Mouse (Mus musculus): ENCODE results near the gene E330017A01Rik. TPM values are rescaled to one million over a fixed set of nuclear protein-coding genes. Genes with fewer than 3 reads are reported as not detected.

Gene E330017A01Rik
- polyA plus RNA-seq, 1 experiment from 2014 or later = not detected

DNA sequence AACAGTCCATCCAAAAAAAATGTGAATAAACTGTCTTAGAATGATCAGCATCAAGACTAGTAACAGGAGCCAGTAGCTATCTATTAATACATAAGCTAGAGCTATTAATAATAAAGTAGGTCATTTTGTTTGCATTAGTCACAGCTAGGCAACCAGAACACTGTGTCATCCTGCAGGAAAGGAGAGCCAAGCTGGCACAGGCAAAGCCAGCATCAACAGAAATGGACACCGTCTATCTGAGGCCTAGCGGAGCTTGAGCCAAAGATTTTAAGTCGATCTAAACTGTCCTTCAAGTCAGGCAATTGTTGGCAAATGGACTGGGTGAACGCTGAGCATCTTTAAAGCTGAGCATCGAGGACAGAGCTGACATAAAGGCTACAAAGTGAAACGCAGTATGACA, 37.7 kb downstream of the E330017A01Rik start:
- WGBS = 92% methylated on average over 6 of the region's 6 CpGs
- no peak overlapping the region for H3K9ac ChIP-seq (ENCODE audit: low read length)
- H3K27ac ChIP-seq (ENCODE audit: low read depth, low read length) = no peak overlapping the region
- no peak overlapping the region for H3K4me3 ChIP-seq (ENCODE audit: low read depth, low read length)
- H3K9me3 ChIP-seq (ENCODE audit: control insufficient read depth, low read length) = no peaks in the 10 kb centered on the region
- no peaks in the 10 kb centered on the region for H3K27me3 ChIP-seq (ENCODE audit: control insufficient read depth, insufficient read depth, low read length)
- H3K4me1 ChIP-seq (ENCODE audit: control insufficient read depth, insufficient read depth, low read length) = no peaks in the 10 kb centered on the region
- ATAC-seq (ENCODE audit: insufficient read depth, low FRiP score, low TSS enrichment) (no peak), DNase-seq (ENCODE audit: low spot score) (no peak)
- H3K4me2 ChIP-seq (ENCODE audit: low read depth) = no peak overlapping the region
- no peaks in the 10 kb centered on the region for H3K36me3 ChIP-seq (ENCODE audit: control insufficient read depth, insufficient read depth, low read length)

DNA sequence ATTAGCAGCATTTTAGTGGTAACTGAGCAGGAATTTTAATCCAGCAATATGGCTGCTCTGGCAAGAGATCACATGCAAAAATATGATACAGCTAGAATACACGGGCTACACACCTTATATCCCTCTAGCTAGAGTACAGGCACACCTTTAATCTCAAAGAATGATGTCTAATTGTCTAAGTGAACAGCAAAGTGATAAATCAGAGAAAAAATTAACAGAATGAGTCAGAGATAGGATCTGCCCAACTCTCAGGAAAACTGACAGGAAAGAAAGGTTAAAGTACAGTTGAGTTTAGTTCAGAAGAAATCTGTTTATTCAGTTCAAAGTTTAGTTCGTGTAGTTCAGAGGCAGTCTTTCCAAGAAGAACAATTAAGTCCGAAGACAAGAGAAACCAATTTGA, 47.2 kb downstream of the E330017A01Rik start:
- Histone ChIP-seq H3K4me2 (ENCODE audit: low read depth) (no peak overlapping the region), H3K9me3 (ENCODE audit: control insufficient read depth, low read length) (no peaks in the 10 kb centered on the region), H3K27ac (ENCODE audit: low read depth, low read length) (no peak overlapping the region), H3K4me3 (ENCODE audit: low read depth, low read length) (no peak overlapping the region), H3K9ac (ENCODE audit: low read length) (no peak overlapping the region), H3K27me3 (ENCODE audit: control insufficient read depth, insufficient read depth, low read length) (no peaks in the 10 kb centered on the region), H3K4me1 (ENCODE audit: control insufficient read depth, insufficient read depth, low read length) (no peaks in the 10 kb centered on the region), H3K36me3 (ENCODE audit: control insufficient read depth, insufficient read depth, low read length) (no peaks in the 10 kb centered on the region)
- DNase-seq (ENCODE audit: low spot score) (no peak), ATAC-seq (ENCODE audit: insufficient read depth, low FRiP score, low TSS enrichment) (no peak)
- WGBS = 87% methylated on average over 3 of the region's 3 CpGs

DNA sequence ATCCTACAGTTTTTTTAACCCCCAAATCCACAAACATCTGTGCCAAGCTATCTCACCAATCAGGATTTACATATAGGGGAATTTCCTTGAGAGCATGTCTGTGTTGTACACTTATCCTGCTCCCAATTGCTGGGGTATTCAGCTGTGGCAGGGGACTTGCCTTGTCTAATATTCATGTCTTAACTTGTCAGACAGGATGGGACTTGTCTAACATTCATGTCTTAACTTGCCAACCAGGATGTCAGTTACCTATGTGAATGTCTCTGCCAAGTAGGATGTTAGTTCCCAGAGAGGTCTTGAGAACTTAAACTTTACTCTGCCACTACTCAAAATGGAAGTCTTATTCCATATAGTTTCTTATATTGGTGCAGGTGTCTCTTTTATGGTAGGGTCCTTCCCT, 49.1 kb downstream of the E330017A01Rik start:
- Histone ChIP-seq H3K4me1 (ENCODE audit: control insufficient read depth, insufficient read depth, low read length) (no peaks in the 10 kb centered on the region), H3K4me2 (ENCODE audit: low read depth) (no peak overlapping the region), H3K9ac (ENCODE audit: low read length) (no peak overlapping the region), H3K27ac (ENCODE audit: low read depth, low read length) (no peak overlapping the region), H3K9me3 (ENCODE audit: control insufficient read depth, low read length) (no peaks in the 10 kb centered on the region), H3K4me3 (ENCODE audit: low read depth, low read length) (no peak overlapping the region), H3K36me3 (ENCODE audit: control insufficient read depth, insufficient read depth, low read length) (no peaks in the 10 kb centered on the region), H3K27me3 (ENCODE audit: control insufficient read depth, insufficient read depth, low read length) (no peaks in the 10 kb centered on the region)
- ATAC-seq (ENCODE audit: insufficient read depth, low FRiP score, low TSS enrichment) = no peak
- no peak for DNase-seq (ENCODE audit: low spot score)

Other genes starting within 250 kb of the E330017A01Rik start
- 18.8 and 19.2 TPM in 2 replicates for gene Dcbld2, start 230.3 kb downstream of the E330017A01Rik start, polyA plus RNA-seq (2014; fragmentation: Nextera tagmentation; extraction: Ambion mirVana)
- gene St3gal6, start 114.5 kb downstream of the E330017A01Rik start, polyA plus RNA-seq (2014; fragmentation: Nextera tagmentation; extraction: Ambion mirVana) = 6.4 and 8.2 TPM in 2 replicates
- gene Gm813, start 21.8 kb downstream of the E330017A01Rik start, polyA plus RNA-seq (2014; fragmentation: Nextera tagmentation; extraction: Ambion mirVana) = not detected in 2 replicates
- gene Cpox, start 31.6 kb upstream of the E330017A01Rik start, polyA plus RNA-seq (2014; fragmentation: Nextera tagmentation; extraction: Ambion mirVana) = 22.3 and 23.1 TPM in 2 replicates
- not detected in 2 replicates for gene Gpr15, start 80.3 kb upstream of the E330017A01Rik start, polyA plus RNA-seq (2014; fragmentation: Nextera tagmentation; extraction: Ambion mirVana)
- gene Cldnd1, start 89.2 kb upstream of the E330017A01Rik start, polyA plus RNA-seq (2014; fragmentation: Nextera tagmentation; extraction: Ambion mirVana) = 132 and 136 TPM in 2 replicates
- gene Olfr172, start 124.4 kb upstream of the E330017A01Rik start, polyA plus RNA-seq (2014; fragmentation: Nextera tagmentation; extraction: Ambion mirVana) = not detected in 2 replicates
- not detected in 2 replicates for gene Olfr173, start 161.5 kb upstream of the E330017A01Rik start, polyA plus RNA-seq (2014; fragmentation: Nextera tagmentation; extraction: Ambion mirVana)
- not detected in 2 replicates for gene Olfr175-ps1, start 188.0 kb upstream of the E330017A01Rik start, polyA plus RNA-seq (2014; fragmentation: Nextera tagmentation; extraction: Ambion mirVana)
- gene Olfr177, start 236.0 kb upstream of the E330017A01Rik start, polyA plus RNA-seq (2014; fragmentation: Nextera tagmentation; extraction: Ambion mirVana) = not detected in 2 replicates

All from neural tube, embryonic 11.5 days (tissue).